Mouse (Mus musculus) cerebellum, adult 2 months (tissue): ENCODE measurements around the gene Limk2. TPM values are rescaled to one million over a fixed set of nuclear protein-coding genes. Genes with fewer than 3 reads are reported as not detected.

ENCODE experiments used
- DNase-seq, 2 experiments: peaks; one replicate each; pipeline ENCODE4 v3.0.0; 2021
- H3K27ac ChIP-seq: fragments of 200-500 bp; 2 replicates; pipeline ENCODE4 v1.5.1; 2012; ENCODE audit warnings: low read length, control low read depth, inconsistent platforms; ENCODE audit not compliant: insufficient read depth
- H3K27me3 ChIP-seq: fragments of 200-500 bp; 2 replicates; pipeline ENCODE4 v1.6.1; 2012; ENCODE audit warnings: inconsistent platforms, mild to moderate bottlenecking, low read length, moderate library complexity; ENCODE audit not compliant: control insufficient read depth, insufficient read depth
- H3K4me1 ChIP-seq: fragments of 200-500 bp; 2 replicates; pipeline ENCODE4 v1.6.1; 2011; ENCODE audit warnings: low read length; ENCODE audit not compliant: control insufficient read depth, insufficient read depth
- H3K4me3 ChIP-seq: fragments of 200-500 bp; replicated peaks from 2 replicates; pipeline ENCODE3; 2011; ENCODE audit warnings: mild to moderate bottlenecking, low read depth, low read length, control low read depth; ENCODE audit not compliant: insufficient read depth
- CTCF ChIP-seq: fragments of 200-500 bp; IDR thresholded peaks from 2 replicates; pipeline ENCODE4 v1.5.1; 2011; ENCODE audit warnings: low read depth, mild to moderate bottlenecking, control low read depth, low read length, moderate library complexity, borderline replicate concordance; ENCODE audit not compliant: insufficient read depth
- POLR2A ChIP-seq: fragments of 200-500 bp; IDR thresholded peaks from 2 replicates; pipeline ENCODE4 v1.6.1; 2011; ENCODE audit warnings: low read length, control low read depth, borderline replicate concordance; ENCODE audit not compliant: insufficient read depth
- WGBS: fragments of 180-500 bp; shearing (Covaris S2); methylation state at CpG from one replicate; pipeline ENCODE4 v1.1.7; 2018; 5-methylcytosine and 5-hydroxymethylcytosine counted together
- polyA plus RNA-seq: library from polyadenylated mRNA; depleted of rRNA; stranded (reverse); fragments of >200 nt; gene quantifications from 2 replicates; pipeline ENCODE4 v1.2.3, GENCODE M21; 2012

The Limk2 gene
- polyA plus RNA-seq, 1 experiment: 201 TPM

GRCm38 (mm10) chr11:3347835-3348195, 61.2 kb downstream of the Limk2 start:
- H3K27ac ChIP-seq: no peak overlapping the region
- H3K4me3 ChIP-seq: no peak overlapping the region
- DNase-seq: no peak
- peaks cover 11% of the 10 kb centered on the region for H3K4me1 ChIP-seq
- no peak for TF ChIP-seq POLR2A
- TF ChIP-seq CTCF: no peak
- H3K27me3 ChIP-seq: no peaks in the 10 kb centered on the region

- Histone ChIP-seq H3K27me3 (no peaks in the 10 kb centered on the region), H3K4me1 (peaks cover 11% of the 10 kb centered on the region), H3K4me3 (no peak overlapping the region), H3K27ac (no peak overlapping the region)
- 52% methylated on average over 12 of the region's 12 CpGs for WGBS
- TF ChIP-seq CTCF (peak; percentile 88), POLR2A (no peak)
- peak; percentile 86 to 90 for DNase-seq
These were observed 61.7 kb downstream of the Limk2 start for GRCm38 (mm10) chr11:3347091-3347834.

GRCm38 (mm10) chr11:3346351-3346750, 62.6 kb downstream of the Limk2 start:
- peaks cover 11% of the 10 kb centered on the region for H3K4me1 ChIP-seq
- TF ChIP-seq CTCF: no peak
- TF ChIP-seq POLR2A: no peak
- WGBS: 92% methylated on average over 7 of the region's 7 CpGs
- no peak for DNase-seq
- no peak overlapping the region for H3K4me3 ChIP-seq
- H3K27ac ChIP-seq: no peak overlapping the region
- no peaks in the 10 kb centered on the region for H3K27me3 ChIP-seq

GRCm38 (mm10) chr11:3344916-3345315, 64.1 kb downstream of the Limk2 start:
- TF ChIP-seq CTCF (no peak), POLR2A (no peak)
- 82% methylated on average over 3 of the region's 3 CpGs for WGBS

GRCm38 (mm10) chr11:3341476-3341875, 67.5 kb downstream of the Limk2 start:
- H3K4me3 ChIP-seq: no peak overlapping the region
- 77% methylated on average over 5 of the region's 5 CpGs for WGBS
- no peak for TF ChIP-seq POLR2A
- no peak for TF ChIP-seq CTCF

More at GRCm38 (mm10) chr11:3344916-3345315, 64.1 kb downstream of the Limk2 start:
- Histone ChIP-seq H3K27ac (no peak overlapping the region), H3K4me1 (peaks cover 12% of the 10 kb centered on the region), H3K4me3 (no peak overlapping the region), H3K27me3 (no peaks in the 10 kb centered on the region)
- no peak for DNase-seq

GRCm38 (mm10) chr11:3337961-3338360, 71.0 kb downstream of the Limk2 start:
- WGBS: 32% methylated on average over 5 of the region's 5 CpGs
- Histone ChIP-seq H3K27ac (peak overlapping the region; percentile 54; the same call in 1 of the 2 replicates), H3K4me3 (no peak overlapping the region), H3K4me1 (peaks cover 48% of the 10 kb centered on the region), H3K27me3 (no peaks in the 10 kb centered on the region)
- DNase-seq: no peak
- no peak for TF ChIP-seq POLR2A
- no peak for TF ChIP-seq CTCF

More at GRCm38 (mm10) chr11:3341476-3341875, 67.5 kb downstream of the Limk2 start:
- Histone ChIP-seq H3K4me1 (peaks cover 24% of the 10 kb centered on the region), H3K27ac (no peak overlapping the region), H3K27me3 (no peaks in the 10 kb centered on the region)
- no peak for DNase-seq

- Histone ChIP-seq H3K27ac (peak overlapping the region; percentile 54), H3K27me3 (no peaks in the 10 kb centered on the region), H3K4me3 (no peak overlapping the region), H3K4me1 (peaks cover 49% of the 10 kb centered on the region)
- WGBS: 6% methylated on average over 12 of the region's 12 CpGs
- DNase-seq: peak; percentile 84 to 91
- TF ChIP-seq POLR2A: 0 out of 2 replicates have a peak, but pooled peaks have one; percentile 7
- no peak for TF ChIP-seq CTCF
These were observed 71.6 kb downstream of the Limk2 start for GRCm38 (mm10) chr11:3337173-3337955.
